Mouse (Mus musculus) adrenal gland, postnatal 36 days (tissue): ENCODE results near the gene Unc50. TPM values are rescaled to one million over a fixed set of nuclear protein-coding genes. Genes with fewer than 3 reads are reported as not detected.

Experiments
- DNase-seq, 2 experiments: peaks; one replicate each; pipeline ENCODE4 v3.0.0; 2021; ENCODE audit warnings: mixed read lengths in 1 of 2
- total RNA-seq, 2 experiments: library from RNA; stranded (reverse); gene quantifications; 2 replicates each; pipeline ENCODE4 v1.2.3; 2021

The Unc50 gene
- total RNA-seq, 2 experiments from 2014 or later = 65.1 to 73.8 TPM

DNA sequence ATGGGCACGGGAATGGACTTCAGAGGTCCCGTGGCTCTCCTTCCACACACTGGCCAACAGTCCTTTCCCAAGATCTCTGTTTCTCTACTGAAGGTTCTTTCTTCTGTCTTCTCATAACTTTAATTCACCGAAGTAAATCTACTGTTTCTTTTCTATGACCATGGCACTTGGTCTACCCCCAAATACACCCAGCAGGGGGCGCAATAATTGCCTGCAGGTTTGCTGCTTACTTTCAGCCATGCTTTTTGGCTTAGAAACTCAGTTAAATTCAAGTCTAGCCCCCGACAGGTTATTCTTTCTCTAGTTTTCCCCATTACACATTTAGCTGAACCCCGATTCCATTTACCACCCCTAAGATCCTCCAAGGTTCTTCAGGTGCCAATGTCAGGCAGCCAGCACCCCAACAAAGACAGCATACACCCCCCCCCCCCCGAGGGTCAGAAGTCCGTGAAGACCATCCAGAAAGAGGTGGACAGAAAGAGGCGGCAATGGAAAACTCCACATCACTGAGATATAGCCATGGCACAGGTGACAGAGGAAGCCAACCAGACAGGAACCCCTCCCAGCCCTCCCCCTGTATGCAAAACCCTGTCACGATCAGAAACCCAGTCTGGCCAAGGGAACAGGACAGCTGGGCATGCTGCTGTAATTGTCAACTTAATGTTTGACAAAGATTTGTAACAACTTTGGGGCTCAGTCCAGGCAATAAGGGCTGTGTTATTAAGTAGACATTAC lies 18.6 kb downstream of the Unc50 start:
- DNase-seq = peak; percentile 69 to 79

DNA sequence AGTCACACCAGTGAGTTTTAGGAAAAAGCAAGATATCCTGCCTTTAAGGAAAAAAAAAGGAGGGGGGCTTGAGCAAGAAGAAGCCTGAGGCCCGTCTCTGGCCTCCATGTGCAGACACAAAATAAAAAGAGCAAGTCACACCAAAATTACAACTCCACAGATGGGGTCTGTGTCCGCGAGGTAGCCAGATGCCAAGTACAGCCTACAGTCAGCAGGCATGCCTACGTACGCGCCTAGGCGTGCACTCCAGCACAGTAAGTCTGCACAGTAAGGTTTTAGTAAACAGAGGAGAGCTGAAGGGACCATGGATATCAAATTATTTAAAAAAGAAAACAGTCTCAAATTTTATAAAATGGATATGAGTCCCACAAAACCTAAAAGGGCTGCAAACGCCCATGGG lies 21.3 kb downstream of the Unc50 start:
- DNase-seq = no peak

DNA sequence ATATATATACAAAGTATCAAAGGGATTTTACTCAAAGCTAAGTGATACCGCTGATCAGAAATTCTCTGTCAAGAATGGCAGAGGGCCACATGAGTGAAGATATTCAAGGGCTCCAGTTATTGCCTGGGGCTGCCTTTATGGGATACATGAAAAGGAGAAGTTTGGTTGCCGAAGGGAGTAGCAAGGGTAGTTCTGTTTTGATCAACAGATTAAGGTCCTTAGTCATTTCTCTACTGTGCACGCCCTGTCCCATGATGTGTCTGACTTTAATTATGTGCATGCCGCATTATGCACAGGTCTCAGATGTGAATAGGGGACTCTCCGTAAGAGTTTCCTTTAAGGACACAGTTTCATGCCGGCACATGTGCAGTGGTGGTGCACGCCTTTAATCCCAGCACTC lies 27.6 kb downstream of the Unc50 start:
- DNase-seq = no peak

DNA sequence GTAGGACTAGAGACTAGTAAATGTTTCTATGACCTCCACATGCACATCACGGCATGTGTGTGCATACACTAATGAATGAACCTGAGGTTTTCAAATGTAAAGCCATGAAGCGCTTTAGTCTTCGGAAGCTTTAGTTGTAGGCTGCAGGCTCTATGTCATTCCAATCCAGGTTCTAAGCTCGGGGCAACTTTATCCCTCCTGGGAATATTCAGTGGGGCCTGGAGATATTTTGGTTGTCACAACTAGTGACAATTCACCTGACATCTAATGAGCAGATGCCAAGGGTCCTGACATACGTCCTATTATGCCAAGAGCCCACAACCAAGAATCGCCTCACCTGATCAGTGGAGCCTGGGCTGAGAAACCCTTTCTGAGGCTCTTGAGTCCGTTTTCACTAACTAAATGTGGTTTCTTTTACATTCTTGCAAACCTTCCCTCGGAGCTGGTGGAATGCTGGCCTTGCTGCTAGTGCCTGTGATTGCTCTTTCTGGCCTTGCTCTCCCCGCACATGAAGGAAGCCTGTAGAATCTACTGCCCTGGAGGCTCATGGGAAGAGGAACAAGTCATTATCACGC lies 35.0 kb downstream of the Unc50 start:
- DNase-seq = no peak

DNA sequence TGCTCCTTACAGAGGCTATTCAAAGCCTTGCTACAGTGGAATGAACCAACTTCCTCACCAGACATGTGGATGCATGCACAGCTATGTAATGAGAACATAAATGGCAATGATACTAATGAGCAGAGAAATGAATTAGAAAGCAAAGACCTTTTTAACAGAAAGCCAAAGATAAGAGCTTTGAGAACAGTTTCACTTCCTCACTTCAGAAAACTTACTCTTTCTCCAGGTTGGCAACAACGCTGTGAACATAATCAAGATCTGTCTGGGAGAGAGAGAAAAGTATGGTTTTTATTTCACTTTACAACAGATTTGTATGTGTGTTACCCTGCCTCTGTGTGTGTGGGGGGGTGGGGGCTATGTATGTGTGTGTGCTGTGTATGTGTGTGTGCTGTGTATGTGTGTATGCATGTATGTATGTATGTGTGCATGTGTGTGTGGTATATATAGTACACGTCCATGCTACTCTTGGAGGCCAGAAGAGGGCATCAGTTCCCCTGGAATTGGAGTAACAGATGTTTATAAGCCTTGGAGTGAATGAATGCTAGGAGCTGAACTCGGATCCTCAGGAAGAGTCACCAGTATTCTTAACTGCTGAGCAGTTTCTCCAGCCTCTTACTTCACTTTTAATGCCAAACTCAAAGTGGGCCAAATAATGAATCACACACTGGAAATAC lies 36.5 kb downstream of the Unc50 start:
- no peak for DNase-seq

DNA sequence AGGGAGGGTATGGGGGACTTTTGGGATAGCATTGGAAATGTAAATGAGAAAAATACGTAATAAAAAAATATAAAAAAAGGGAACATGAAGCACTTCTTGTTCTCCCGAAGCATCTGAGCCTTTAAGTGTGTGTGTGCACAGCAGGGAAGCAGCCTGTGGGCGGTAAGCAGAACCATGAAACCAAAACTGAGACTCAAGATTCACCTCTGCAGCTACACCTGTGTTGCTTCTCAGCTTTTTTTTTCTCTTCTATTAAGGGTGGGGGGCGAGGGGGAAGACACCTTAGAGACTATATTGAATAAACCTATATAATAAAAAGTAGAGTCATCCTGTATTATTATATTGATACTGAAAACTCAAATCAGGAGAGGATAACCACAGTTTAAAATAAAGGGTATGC lies 37.9 kb downstream of the Unc50 start:
- no peak for DNase-seq

DNA sequence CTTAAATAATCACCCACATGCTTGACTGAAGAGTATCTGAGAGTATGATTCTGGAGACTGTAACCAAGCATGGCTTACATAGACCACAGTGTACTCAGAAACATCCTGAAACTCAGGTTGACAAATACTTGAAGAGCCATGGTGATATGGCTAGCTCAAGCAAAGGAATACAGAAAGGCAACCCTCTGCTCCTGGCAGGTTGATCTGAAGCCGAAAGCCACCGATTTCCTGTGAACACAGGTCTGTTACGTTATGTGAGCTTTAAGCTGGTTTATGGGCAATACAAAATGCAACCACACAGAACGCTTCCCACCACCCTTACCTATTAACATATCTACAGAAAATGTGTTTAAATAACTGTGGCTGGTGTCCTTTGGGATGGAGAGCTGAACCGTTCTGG lies 39.1 kb downstream of the Unc50 start:
- no peak for DNase-seq

DNA sequence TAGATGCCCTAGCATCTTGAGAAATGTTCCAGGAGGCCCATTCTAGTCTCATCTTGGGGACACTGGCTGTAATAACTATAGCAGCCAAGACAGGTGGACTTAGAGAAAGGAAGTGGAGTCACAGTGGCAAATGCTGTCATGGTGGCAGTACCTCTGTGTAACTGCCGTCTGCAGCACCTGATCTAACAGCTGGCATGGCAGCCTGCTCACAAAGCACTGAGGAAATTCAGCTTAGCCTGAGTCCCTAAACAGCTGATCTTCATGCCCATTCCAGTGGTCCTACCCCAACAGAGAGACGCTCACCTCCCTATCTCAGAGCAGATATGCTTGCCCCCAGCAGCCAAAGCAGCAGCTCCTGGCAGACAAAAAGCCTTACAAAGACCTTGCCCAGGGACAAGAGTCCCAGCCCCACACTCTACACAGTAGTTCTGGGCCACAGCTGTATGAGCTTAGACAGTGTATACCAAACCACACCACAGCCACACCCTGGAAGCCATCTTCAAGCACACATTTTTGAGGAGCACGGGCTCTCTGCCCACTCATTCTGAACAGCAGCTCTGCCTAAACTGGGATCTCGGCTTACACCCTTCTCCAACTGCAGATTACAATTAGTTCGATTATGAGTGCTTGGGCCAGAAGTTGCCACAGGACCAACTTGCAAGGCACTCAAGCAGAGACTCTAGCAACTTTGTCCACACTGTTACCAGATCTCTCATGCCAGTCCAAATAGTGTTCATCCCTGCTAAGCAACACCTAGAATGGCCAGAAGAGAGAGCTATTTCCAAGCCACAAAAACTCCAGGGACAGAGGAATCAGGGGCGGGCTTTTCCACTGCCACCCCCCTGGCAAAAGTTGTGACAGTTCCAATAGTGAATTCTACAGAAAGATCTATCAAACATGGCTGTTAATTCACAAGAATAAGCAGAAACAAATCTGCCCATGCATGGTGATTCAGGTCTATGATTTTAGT lies 41.5 kb downstream of the Unc50 start:
- DNase-seq = no peak

DNA sequence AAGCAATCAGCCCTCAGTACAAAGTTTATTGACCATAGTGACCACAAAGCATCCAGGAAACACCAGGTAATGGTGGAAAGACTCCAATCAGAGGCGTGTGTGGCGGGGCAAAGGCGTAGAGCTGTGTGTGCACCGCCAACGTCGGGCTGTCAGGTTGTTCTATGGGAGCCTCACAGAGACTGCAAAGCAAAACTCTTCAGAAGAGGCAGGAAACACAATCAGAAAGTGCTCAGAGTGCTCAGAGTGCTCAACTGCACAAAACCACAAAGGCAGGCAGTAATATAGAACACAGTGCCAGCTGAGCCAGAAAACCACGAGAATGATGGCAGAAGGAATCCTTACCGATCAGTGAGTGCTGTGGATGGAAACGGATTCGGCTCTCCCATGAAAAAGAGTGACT lies 43.3 kb downstream of the Unc50 start:
- DNase-seq = no peak

DNA sequence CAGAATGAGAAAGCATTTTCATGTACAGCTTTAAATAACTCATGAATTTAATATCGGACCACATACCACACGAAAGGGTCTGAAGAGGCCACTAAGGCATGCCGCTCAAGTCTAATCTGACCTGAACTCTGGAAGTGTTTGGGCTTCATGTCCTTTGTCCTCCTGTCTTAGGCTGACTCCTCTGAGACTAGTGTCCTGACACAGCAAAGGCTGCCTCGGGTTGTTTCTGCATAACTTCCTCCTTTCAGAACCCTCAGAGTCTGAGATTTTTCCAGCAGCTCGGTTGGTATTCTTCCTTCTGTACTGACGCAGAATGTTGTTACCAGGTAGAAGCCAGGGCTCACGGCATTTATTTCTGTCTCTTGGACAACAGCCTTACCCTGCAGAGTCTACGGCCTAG lies 44.1 kb downstream of the Unc50 start:
- DNase-seq = no peak

DNA sequence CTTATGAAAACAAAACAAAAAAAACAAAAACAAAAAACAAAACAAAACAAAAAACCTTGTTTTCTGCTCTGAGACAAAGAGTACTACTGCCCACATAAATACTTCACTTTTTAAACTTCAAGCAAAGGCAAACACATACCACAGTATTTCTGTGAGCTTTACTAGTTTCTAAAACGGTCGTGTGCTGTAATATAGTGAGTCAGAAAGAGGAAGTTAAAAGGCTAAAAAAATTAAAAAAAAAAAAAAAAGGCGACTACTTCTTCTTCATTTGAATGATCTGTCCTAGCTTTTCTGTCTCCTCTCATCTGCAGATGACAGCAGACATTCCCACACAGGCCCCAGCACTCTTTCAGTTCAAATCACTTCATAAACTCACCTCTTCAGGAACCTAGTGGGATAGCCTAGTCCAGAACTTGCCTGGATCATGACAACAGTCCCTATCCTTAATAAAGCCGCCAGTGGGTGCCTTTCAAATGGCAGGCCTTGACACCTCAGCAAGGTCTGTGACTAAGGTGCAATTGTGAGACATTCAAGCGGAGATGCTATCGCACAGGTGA lies 44.8 kb downstream of the Unc50 start:
- DNase-seq = no peak

DNA sequence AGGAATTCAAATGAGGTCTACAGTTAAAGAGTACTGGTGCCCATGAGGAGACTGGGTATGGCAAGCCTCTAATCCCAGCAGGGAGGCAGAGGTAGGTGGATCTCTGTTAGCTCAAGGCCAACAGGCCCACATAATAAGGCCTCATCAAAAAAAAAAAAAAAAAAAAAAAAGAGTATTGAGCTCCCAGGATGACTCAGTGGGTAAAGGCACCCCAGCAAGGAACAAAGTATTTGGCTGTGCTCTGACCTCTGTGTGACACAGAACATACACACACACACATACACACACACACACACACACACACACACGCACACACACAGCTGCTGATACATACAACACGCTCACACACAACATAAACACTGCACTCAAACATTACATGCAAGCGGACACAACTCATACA lies 45.4 kb downstream of the Unc50 start:
- no peak for DNase-seq

DNA sequence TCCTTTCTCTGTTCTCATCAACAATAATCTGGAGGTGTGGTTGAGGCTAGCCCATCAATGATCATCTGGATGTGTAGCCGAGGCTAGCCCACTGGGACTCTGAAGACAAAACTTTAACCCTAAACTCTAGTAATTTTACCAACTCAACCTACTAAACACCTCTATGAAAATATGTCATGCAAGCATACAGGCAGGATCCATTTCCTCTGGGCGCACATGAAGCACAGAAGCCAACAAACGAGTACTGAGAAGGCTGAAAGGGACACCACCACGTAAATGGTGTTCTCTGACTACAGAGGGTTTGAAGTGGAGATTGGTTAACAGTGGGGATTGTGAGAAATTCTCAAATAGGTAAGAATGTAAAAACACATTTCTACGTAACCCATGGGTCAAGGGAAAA lies 47.3 kb downstream of the Unc50 start:
- DNase-seq = no peak

DNA sequence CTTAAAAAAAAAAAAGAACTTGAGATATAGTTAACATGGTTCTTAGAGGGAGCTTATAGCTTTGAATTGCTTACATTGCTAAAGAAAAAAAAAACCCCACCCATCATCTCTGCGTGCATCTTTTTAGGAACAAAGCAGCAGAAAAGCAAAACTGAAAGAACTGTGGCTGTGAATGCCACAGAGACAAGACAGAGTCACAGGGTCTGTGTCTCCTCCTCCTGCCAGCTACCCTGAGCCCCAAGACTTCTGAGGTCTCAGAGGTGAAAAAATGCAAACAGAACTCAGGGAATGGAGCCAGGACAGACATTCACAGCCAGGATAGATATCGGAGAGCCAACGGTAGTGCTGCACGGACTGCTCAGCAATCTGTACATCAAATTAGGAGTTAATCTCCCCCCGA lies 48.0 kb downstream of the Unc50 start:
- no peak for DNase-seq

DNA sequence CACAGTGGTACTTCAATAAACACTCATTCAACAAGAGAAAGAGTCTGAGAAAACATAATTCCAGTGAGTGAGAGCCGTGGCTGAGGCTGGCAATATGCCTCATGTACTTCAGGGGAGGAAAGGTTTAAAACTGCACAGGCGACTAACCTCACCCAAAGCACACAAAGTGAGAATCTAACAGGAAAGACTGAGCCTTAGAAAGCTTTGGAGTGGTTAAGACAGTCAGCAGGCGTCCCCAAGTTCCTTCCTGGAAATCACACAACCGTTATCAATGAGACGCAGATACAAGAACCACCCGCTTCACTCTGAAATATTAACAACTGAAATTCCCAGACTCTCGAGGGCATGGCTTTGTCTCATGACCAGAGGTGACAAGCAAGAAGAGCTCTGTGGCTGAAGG lies 48.5 kb downstream of the Unc50 start:
- no peak for DNase-seq

DNA sequence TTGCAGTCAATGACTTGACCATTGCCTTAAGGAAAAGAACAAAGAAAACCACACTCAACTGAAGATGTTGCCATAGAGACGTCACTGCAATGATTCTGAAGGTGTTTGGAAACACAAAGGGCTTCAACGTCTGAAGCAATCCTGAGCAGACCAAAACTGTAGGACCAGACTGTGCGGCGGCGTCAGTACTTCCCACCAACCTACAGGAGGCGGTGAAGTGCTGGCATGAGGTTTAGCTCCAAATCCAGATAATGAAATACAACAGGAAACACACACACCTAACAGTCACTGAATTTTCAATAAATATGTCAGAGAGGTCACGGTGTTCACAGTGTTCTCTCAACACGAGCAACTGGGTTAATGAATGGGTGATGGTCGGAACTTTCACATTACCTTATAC lies 49.1 kb downstream of the Unc50 start:
- no peak for DNase-seq

DNA sequence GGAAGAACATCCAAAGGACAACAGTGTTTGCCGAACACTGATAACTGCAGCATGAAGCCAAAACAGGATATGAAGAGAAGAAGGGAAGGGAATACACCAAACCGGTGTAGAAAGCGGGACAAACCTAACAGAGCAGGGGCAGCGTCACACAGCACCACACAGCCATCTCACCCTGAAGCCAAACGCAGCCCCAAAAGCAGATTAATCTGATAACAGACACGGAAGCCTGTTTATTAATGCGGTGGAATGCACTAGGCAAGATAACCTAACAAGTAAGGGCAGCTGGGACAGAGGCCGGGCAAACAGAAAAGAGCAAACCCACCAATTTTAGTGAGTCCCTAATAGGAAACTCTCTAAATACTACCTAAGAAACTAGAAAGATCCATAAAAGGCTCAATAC lies 49.8 kb downstream of the Unc50 start:
- DNase-seq = no peak

DNA sequence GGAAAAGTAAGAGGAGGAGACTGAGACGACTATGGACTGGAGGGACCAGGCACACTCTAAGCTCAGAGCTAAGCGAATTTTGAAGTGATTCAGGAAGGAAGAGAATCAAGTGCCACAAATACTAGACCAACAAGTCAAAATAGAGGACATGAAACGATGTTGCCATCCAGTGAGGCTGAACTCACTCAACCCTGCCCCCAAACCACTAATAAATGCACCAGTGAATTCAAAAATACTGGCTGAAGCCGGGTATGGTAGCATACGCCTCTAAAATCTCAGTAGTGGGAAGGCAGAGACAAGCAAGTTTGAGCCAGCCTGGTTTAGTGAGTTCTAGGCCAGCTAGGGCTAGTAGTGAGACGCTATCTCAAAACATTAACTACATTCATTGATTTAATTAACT lies 50.8 kb downstream of the Unc50 start:
- no peak for DNase-seq

DNA sequence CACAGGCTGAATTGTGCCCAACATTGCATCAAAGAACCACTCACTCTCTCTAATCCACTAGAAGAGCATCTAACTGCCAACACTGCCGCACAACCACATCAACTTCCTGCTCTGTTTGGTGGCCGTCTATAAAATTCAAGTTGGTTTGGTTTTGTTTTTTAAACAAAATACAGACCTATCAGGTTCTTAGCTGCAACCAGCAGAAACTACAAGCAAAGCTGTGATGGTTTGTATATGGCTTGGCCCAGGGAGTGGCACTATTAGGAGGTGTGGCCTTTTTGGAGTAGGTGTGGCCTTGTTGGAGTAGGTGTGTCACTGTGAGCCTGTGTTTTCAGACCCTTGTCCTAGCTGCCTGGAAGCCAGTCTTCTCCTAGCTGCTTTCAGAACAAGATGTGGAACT lies 51.4 kb downstream of the Unc50 start:
- no peak for DNase-seq

DNA sequence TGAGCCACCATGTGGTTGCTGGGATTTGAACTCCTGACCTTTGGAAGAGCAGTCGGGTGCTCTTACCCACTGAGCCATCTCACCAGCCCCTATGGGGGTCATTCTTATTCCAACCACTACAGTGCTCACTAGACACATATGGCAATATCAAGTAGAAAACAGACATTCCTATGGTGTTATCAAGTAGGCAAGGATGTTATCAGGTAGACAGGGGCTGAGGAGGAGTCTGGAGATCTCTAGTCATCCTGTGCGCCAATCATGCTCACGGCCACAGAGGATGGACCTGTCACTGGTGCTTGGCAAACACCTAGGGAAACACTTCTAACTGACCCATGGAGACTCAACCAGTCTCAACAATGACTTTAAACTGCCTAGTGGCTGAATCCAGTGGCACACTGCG lies 54.7 kb downstream of the Unc50 start:
- no peak for DNase-seq

DNA sequence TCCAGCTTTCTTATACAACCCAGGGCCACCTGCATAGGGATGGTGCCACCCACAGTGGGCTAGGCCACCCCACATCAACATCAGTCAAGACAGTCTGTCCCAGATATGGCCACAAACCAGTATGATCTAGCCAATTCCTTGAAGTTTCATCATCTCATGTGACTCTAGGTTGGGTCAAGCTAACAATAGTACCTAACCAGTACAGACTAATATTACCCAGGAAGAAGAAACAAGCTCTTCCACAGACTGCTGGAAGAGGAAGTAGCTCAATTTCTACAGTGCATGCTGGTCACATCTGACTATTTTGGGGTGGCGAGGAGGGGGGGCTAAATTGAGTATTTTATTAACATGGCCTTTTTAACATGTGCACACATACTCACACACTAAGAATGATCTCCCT lies 56.5 kb downstream of the Unc50 start:
- no peak for DNase-seq

DNA sequence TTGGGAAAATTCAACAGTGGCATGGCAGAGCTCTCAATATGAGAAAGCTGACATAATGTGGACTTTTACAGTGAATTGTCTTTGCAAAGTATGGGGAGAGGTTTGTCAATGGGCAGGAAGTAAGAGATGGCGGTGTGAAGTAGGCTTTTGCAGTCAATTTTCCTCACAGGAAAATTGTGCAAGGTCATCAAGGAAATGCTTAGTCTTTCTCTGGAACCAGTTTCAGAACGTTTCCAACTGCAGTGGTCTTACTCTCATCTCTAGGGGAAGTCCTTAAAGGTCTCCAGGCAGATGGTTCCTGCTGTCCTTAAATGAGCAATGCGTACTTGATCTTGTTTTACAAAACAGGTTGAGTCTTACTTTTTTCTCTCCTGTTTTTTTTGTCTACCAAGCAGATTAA lies 57.1 kb downstream of the Unc50 start:
- no peak for DNase-seq
